Mouse (Mus musculus) CD4-positive, CD25-positive, alpha-beta regulatory T cell (primary cell): ENCODE data around the gene Ltb. TPM values are rescaled to one million over a fixed set of nuclear protein-coding genes. Genes with fewer than 3 reads are reported as not detected.

Source experiments
- polyA plus RNA-seq: library from polyadenylated mRNA; unstranded; fragments of 100-300 nt; shearing (Covaris generic); gene quantifications from one replicate; pipeline ENCODE4 v1.2.1, GENCODE M21; 2017

Ltb gene
- 2,032 TPM for polyA plus RNA-seq

DNA sequence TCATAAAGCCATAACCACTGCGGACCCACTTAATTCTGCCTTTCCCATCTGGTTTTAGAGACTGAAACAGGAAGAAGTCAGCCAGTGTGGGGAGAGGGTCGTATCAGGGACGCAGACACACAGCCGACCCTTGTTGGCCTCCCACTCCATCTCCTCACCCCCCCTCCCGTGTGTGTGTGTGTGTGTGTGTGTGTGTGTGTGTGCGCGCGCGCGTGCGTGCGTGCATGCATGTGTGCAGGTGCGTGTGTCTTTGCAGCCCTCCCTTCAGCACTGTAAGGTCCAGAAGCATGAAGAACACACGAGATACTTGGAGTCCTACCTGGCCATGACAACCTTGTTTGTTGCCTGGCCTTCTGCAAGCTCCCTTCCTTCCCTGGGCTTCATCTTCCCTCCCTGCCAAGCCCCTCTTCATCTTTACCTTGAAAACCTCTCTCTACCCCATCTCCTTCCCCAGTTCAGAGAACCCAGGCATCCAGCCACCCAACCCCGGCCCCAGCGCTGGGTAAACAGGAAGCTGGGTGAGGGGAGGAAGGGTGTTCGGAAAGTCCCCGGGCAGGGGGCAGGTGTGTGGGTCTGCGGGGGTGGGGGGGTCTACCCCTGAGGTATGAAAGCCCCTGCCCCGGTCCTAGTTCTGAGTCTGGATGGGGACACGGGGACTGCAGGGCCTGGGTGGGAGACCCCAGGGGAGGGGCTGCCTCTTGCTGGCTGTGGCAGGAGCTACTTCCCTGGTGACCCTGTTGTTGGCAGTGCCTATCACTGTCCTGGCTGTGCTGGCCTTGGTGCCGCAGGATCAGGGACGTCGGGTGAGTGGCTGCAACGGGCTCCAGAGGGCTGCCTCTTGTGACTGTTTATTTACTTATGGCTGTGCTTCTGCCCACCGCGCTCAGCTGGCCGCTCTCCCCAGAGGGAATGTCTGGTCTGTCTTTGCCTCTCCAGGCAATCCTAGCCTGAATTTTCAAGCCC is at the start of gene Ltb:
Ltb (plus strand) TSS at position 559 of the 963 bp plus-strand sequence.

DNA sequence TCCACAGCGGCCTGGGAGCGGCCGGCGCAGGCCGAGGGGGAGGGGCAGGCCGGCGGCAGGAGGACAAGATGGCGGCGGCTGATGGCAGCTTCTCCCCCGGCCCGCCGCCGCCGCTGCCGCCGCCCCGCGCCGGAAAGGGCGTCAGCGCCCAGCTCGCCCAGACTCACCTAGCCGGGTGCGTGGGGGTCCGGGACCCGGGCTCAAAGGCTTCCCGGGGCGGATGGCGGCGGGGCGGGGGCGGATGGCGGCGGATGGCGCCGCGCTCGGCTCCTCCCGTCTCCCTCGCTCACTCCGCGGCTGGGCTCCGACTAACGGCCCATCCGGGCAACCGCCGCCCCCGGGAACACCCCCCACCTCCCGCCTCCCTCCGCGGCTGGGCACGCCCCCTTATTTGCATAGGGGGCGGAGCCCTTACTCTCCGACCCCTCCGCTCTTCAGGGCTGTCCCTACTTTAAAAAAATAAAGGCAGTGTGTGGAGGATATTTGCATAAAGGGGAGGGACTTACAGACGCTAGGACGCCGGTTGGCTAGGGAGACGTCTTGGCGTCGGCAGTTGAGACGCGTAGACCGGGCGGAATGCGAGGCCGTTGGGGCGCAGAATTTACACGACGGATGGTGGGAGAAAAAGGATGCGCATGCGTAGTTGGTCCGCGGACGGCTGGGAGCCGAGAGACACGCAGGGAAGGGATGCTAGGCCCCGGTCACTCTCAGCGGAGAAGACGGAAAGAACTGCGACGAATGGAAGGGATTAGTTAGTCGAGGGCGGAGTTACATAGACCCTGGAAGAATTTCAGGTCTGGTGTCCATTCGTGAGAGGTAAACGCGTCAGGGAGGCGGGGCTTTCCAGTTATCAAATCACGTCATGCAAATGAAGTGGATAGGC is 29.4 kb upstream of the Ltb start, which contains the start of gene Prrc2a:
Prrc2a (minus strand) TSS at position 330 of the 883 bp plus-strand sequence.

DNA sequence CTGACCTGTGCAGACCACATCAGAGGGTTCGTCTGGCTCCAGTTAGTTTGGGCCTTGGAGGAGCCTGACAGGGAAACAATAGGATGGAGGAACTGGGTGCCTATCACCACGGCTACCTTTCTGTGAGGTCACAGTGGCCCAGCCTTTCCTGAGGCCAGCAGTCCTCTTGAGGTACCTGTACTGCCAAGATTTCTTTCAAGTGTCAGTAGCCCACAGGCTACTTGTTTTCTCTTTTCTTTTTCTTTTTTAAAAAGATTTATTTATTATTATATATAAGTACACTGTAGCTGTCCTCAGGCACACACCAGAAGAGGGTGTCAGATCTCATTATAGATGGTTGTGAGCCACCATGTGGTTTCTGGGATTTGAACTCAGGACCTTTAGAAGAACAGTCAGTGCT is 18.3 kb upstream of the Ltb start, which contains the start of gene Aif1:
Aif1 (minus strand) TSS at position 101 of the 400 bp plus-strand sequence.

DNA sequence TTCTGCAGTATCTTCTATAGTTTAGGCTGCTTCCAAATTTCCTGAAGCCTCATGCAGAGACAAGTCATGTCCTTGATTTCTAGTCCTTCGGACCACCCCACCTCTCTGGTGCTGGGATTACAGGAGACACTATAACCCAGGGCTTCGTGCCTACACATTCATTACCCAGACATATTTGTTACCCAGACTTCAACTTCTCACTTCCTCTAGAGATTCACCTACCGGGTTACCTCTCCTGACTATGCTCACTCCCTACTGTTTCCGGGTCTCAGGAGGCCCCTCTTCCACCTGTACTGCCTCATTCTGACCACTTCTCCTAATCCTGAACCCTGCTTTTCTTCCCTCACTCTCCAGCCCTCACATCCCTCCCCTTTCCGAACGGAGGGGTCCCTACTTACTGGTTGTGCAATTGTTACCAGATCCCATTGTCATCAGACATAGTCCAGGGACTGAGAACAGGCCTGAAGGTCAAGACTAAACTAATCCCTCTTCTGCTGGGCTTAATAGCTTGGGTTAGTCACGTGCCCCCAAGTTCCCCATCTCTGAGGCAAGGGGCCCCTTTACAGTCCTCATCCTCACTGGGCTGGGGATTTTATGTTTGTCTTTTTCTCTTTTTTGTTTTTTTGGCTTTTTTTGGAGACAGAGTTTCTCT is 6.2 kb upstream of the Ltb start, which contains the start of gene Lst1:
Lst1 (minus strand) TSS at position 481 of the 652 bp plus-strand sequence.

DNA sequence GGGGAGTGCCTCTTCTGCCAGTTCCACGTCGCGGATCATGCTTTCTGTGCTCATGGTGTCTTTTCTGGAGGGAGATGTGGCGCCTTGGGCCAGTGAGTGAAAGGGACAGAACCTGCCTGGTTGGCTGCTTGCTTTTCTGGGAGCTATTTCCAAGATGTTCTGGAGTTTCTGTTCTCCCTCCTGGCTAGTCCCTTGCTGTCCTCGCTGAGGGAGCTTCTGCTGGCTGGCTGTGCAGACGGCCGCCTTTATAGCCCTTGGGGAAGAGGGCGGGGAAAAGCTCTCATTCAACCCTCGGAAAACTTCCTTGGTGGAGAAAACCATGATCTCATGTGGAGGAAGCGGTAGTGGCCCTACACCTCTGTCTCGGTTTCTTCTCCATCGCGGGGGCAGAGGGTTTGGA is 7.5 kb downstream of the Ltb start, which contains the start of gene Tnf:
Tnf (minus strand) TSS at position 221 of the 400 bp plus-strand sequence.

DNA sequence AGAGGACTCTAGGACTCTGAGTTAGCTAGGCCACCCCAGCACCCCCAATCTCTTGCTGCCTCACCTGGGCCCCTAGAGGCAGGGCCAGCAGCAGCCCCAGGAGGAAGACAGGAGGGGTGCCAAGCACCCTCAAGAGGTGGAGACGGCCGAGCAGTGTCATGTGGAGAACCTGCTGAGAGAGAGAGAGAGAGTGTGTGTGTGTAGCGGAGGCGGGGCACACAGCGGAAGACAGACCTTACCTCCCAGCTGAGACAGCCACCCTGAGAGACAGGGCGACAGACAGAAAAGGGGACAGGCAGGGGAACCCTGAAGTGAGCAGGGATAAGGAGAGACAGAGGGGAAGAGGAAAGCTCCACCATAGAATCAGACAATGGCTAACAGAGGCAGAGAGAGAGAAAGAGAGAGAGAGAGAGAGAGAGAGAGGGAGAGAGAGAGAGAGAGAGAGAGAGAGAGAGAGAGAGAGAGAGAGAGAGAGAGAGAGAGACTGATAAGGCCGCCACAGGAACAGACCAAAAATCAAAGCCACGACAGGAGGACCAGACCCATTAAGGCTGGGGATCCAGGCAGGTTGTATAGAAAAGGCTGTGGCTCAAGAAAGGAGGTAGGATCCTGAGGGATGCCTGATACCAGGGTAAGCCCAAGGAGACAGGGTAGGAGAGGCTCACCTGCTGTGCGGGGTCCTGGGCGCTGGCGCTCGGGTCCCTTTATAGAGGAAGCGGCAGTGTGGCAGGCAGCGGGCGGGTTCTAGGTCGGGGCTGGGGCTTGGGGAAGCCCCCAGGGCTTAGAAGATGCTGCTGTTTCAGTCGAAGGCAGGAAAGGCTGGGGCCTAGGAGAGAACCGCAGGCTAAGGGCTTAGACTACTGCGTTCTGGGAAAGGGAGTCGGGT is 10.5 kb downstream of the Ltb start, which contains the start of gene Lta:
Lta (minus strand) TSS at position 858 of the 886 bp plus-strand sequence.

DNA sequence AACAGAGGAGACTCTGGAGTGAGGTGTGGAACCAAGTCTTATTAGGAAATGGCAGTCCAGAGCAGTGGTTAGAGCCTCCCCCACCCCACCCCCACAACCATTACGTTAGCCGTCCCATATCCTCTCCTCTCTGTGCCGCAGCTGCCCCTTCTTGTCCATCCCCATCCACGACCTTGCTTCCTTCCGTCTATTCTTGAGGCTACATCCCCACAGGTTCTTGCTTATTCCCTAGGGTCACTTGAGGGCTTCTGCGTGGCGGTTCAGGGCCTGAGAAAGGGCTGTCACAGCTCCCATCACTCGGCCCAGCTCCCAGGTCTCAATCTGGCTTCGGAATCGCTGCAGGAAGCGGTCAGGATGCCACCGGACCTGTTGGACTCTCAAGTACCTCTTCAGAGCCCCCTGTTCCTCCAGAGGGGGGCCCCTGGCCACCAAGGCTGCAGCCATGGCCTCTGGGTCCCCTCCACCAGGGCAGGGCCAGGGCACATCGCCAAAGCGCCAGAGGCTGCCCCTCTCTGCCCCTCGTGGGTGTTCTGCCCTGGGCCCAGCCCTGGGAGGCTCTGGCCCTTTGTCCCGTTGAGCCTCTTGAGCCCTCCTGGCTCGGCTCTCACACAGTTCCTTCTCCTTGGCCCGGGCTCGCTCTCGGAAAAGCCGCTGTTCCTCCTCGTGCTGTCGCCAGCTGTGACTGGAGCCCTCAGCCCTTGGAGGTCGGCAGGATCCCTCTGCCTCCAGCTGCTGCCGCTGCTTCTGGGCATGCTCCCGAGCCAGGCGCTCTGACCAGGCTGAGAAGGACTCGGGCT is 26.1 kb downstream of the Ltb start, which contains the start of gene Gm16181:
Gm16181 (plus strand) TSS at position 679 of the 797 bp plus-strand sequence.

DNA sequence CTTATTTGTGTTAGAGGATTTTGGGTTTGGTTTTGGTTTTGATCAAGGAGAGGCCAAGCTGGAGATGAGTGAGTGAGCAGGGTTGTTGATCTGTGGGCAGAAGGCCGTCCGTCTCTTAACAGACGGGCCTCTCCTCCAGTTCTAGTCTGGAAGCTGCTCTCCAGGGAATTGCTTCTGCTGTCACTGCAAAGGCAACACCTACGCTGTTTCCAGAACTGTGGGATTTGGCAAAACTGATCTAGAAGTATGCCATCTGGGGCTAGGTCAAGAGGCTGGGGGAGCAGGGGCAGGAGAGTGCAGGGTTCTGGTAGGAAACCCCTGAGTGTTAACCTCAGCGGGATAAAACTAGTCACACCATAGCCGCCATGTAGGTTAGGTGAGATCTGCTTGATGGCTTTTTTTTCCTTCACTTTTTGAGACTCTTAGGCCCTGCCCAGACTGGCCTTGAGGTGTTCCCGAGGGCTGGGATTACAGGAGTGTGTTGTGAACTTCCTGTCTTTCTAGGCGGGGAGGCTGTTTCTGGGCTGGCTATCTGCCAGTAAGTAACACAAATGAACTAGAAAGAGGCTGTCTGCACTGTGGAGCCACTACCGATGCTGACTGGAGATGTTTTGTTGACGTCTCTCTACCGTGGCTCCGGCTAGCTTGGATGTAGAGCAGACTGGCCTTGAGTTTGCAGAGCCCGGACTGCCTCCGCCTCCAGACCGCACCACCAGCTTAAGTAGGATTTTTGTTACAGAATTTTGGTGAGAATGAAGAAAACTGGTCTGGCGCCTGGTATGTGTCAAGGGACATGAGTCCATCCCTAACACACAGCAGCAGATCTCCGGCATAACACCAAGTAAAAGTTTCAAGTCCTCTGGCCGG is 39.1 kb downstream of the Ltb start, which contains the start of gene Atp6v1g2:
Atp6v1g2 (plus strand) TSS at position 547 of the 867 bp plus-strand sequence.

DNA sequence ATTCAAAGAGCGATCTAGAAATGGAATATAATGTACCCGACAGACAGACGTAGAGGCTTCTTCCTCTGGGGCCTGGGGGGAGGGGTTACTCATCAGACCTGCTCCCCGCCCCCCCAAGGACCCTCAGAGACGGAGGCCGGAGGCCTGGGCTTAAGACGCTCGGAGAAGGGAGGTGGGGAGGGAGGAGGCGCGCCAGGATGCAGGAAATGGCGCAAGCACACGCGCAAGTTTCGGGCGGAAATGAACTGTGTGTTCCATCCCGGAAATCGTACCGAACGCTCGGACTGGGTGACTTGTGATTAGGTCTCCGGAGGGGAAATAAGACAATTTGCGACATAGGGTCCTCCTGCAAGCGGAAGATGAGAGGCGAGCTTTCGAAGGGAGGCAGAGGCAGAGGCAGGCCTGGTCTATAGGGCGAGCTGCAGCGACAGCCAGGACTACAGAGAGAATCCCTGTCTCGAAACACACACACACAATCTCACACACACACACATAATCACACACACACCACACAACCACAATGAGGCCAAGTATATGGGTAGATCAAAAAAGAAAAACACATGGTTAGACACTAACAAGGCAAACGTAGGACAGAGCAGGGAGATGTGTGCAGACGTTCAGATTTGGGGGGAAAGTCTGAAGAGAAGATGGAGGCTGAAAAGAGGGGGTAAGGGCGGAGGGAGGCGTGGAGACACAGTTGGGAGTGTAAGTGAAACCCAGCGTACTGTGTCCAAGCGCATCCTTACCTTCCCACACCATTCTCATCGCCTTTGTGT is 41.6 kb downstream of the Ltb start, which contains the start of gene Nfkbil1:
Nfkbil1 (minus strand) TSS at position 179 of the 776 bp plus-strand sequence.

DNA sequence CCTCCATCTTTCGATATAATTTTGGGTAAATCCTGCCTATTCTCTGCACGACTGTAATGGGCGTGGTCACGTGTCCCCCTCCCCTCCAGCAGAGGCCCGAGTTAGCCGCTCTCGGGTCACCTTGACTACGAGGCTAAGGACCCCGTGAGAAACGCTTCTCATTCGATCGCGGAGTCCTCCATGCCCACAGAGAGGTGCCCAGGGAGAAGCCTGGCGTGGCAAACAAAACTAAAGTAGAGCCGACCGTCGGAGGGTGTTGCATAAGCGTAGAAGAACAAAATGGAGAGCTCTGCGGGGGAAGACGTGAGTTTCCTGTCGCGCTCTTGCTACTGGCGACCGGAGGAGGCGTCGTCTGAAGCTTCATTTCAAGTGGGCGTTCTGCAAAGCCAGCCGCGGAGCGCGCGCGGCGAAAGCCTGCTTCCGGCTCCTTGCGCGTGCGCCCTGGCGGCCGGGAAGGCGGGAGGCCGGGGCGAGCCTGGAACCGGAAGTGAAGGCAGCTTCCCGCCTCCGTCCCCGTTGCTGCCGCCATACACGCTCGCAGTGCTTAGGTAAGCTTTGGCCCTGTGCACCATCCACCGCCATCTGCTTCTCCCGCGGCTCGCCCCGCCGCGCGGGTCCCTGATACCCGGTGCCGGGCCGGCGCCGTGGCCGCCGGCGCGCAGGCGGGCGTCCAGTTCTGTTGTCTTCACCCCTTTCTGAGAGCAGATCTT is 47.2 kb downstream of the Ltb start, which contains the start of gene Ddx39b:
Ddx39b (plus strand) TSS at position 442 of the 710 bp plus-strand sequence.

Other genes with a start within 250 kb of the Ltb start
- 15.6 TPM for gene Hspa1b, start 235.2 kb upstream of the Ltb start, polyA plus RNA-seq
- not detected for gene Gm20481, start 224.5 kb upstream of the Ltb start, polyA plus RNA-seq
- 2.8 TPM for gene Hspa1a, start 222.3 kb upstream of the Ltb start, polyA plus RNA-seq
- gene Hspa1l, start 221.7 kb upstream of the Ltb start, polyA plus RNA-seq, result not detected
- gene Lsm2, start 212.6 kb upstream of the Ltb start, polyA plus RNA-seq, result 81.8 TPM
- 174 TPM for gene Vars, start 193.5 kb upstream of the Ltb start, polyA plus RNA-seq
- gene Vwa7, start 177.9 kb upstream of the Ltb start, polyA plus RNA-seq, result 0.18 TPM
- gene Sapcd1, start 166.4 kb upstream of the Ltb start, polyA plus RNA-seq, result 0.81 TPM
- 1.2 TPM for gene Msh5, start 147.7 kb upstream of the Ltb start, polyA plus RNA-seq
- 479 TPM for gene Clic1, start 144.5 kb upstream of the Ltb start, polyA plus RNA-seq
- gene Ddah2, start 135.4 kb upstream of the Ltb start, polyA plus RNA-seq, result 1.2 TPM
- not detected for gene Ly6g6c, start 129.1 kb upstream of the Ltb start, polyA plus RNA-seq
- not detected for gene Mpig6b, start 128.3 kb upstream of the Ltb start, polyA plus RNA-seq
- not detected for gene Ly6g6e, start 117.5 kb upstream of the Ltb start, polyA plus RNA-seq
- gene Ly6g6d, start 116.4 kb upstream of the Ltb start, polyA plus RNA-seq, result not detected
- not detected for gene Ly6g6f, start 108.8 kb upstream of the Ltb start, polyA plus RNA-seq
- gene Abhd16a, start 105.2 kb upstream of the Ltb start, polyA plus RNA-seq, result 66.3 TPM
- gene Ly6g5c, start 86.2 kb upstream of the Ltb start, polyA plus RNA-seq, result not detected
- 1.1 TPM for gene Ly6g5b, start 79.0 kb upstream of the Ltb start, polyA plus RNA-seq
- 52.4 TPM for gene Gpank1, start 73.0 kb upstream of the Ltb start, polyA plus RNA-seq
- 244 TPM for gene Csnk2b, start 72.4 kb upstream of the Ltb start, polyA plus RNA-seq
- gene D17H6S53E, start 68.1 kb upstream of the Ltb start, polyA plus RNA-seq, result 3.3 TPM
- gene Apom, start 62.4 kb upstream of the Ltb start, polyA plus RNA-seq, result not detected
- gene Bag6, start 59.3 kb upstream of the Ltb start, polyA plus RNA-seq, result 57.1 TPM
- gene Prrc2a, start 29.5 kb upstream of the Ltb start, polyA plus RNA-seq, result 26.9 TPM
- gene Aif1, start 18.4 kb upstream of the Ltb start, polyA plus RNA-seq, result 2.2 TPM
- gene Lst1, start 6.0 kb upstream of the Ltb start, polyA plus RNA-seq, result 8.7 TPM
- gene Tnf, start 7.6 kb downstream of the Ltb start, polyA plus RNA-seq, result 40.7 TPM
- 158 TPM for gene Lta, start 10.9 kb downstream of the Ltb start, polyA plus RNA-seq
- gene Gm16181, start 26.4 kb downstream of the Ltb start, polyA plus RNA-seq, result 1.4 TPM
- 5.4 TPM for gene Atp6v1g2, start 39.2 kb downstream of the Ltb start, polyA plus RNA-seq
- gene Nfkbil1, start 41.4 kb downstream of the Ltb start, polyA plus RNA-seq, result 22.3 TPM
- gene Ddx39b, start 47.3 kb downstream of the Ltb start, polyA plus RNA-seq, result 249 TPM
- 5,785 TPM for gene H2-D1, start 68.3 kb downstream of the Ltb start, polyA plus RNA-seq
- 0.17 TPM for gene H2-Q1, start 126.0 kb downstream of the Ltb start, polyA plus RNA-seq
- 12.5 TPM for gene H2-Q2, start 147.8 kb downstream of the Ltb start, polyA plus RNA-seq
- 40.5 TPM for gene H2-Q4, start 185.2 kb downstream of the Ltb start, polyA plus RNA-seq
- 632 TPM for gene H2-Q6, start 230.4 kb downstream of the Ltb start, polyA plus RNA-seq
- 2,029 TPM for gene H2-Q7, start 244.7 kb downstream of the Ltb start, polyA plus RNA-seq